Mouse (Mus musculus) 416B (cell line): Measurements from ENCODE around the gene Tubg1.
"Not testable (repeated sequence)": the region's sequence is repeated elsewhere in the genome, so short reads cannot be mapped to it uniquely, and the experiment has no call there.

Experiments
- DNase-seq: peaks from one replicate; pipeline ENCODE4 v3.0.0; 2011; ENCODE audit warnings: low read depth

Gene Tubg1

GRCm38 (mm10) chr11:101103011-101103410 is 16.7 kb upstream of the Tubg1 start:
- DNase-seq: no peak

GRCm38 (mm10) chr11:101109351-101109750 is 10.4 kb upstream of the Tubg1 start:
- no peak for DNase-seq

- no peak for DNase-seq
Measured at GRCm38 (mm10) chr11:101110708-101111107, 9.0 kb upstream of the Tubg1 start.

GRCm38 (mm10) chr11:101111178-101111577 is 8.6 kb upstream of the Tubg1 start:
- DNase-seq: no peak

GRCm38 (mm10) chr11:101112186-101112585 is 7.6 kb upstream of the Tubg1 start:
- DNase-seq: no peak

- no peak for DNase-seq
Measured at GRCm38 (mm10) chr11:101115564-101115963, 4.2 kb upstream of the Tubg1 start.

GRCm38 (mm10) chr11:101118105-101118504 is 1.6 kb upstream of the Tubg1 start:
- DNase-seq: peak; percentile 61

- no peak for DNase-seq
Measured at GRCm38 (mm10) chr11:101119131-101119760, 492 bp upstream of the Tubg1 start.

GRCm38 (mm10) chr11:101120545-101121188 is 929 bp downstream of the Tubg1 start:
- DNase-seq: no peak

- not testable (repeated sequence) for DNase-seq
Measured at GRCm38 (mm10) chr11:101124494-101124893, 4.8 kb downstream of the Tubg1 start.

GRCm38 (mm10) chr11:101125008-101125407 is 5.3 kb downstream of the Tubg1 start:
- DNase-seq: not testable (repeated sequence)

GRCm38 (mm10) chr11:101127075-101127474 is 7.3 kb downstream of the Tubg1 start:
- DNase-seq: peak; percentile 37

GRCm38 (mm10) chr11:101128996-101129577 is 9.3 kb downstream of the Tubg1 start:
- no peak for DNase-seq

- no peak for DNase-seq
Measured at GRCm38 (mm10) chr11:101130056-101130756, 10.5 kb downstream of the Tubg1 start.

- peak; percentile 37 for DNase-seq
Measured at GRCm38 (mm10) chr11:101131187-101131586, 11.4 kb downstream of the Tubg1 start.

GRCm38 (mm10) chr11:101131701-101132100 is 12.0 kb downstream of the Tubg1 start:
- peak; percentile 78 for DNase-seq

- DNase-seq: no peak
Measured at GRCm38 (mm10) chr11:101133037-101133436, 13.3 kb downstream of the Tubg1 start.

GRCm38 (mm10) chr11:101134217-101134865 is 14.6 kb downstream of the Tubg1 start:
- DNase-seq: no peak

- no peak for DNase-seq
Measured at GRCm38 (mm10) chr11:101137000-101137399, 17.3 kb downstream of the Tubg1 start.

- DNase-seq: no peak
Measured at GRCm38 (mm10) chr11:101138536-101139181, 18.9 kb downstream of the Tubg1 start.

GRCm38 (mm10) chr11:101140164-101140819 is 20.6 kb downstream of the Tubg1 start:
- DNase-seq: no peak
